Mouse (Mus musculus): ENCODE measurements around the gene Snx21.

Snx21 gene

GRCm38 (mm10) chr2:164785481-164786387 lies at the start of gene Snx21:
Gene Snx21 (plus strand): TSS chr2:164785823.
- DNase-seq (ENCODE audit: low spot score), result peak; percentile 94

GRCm38 (mm10) chr2:164737377-164738090 lies 48.1 kb upstream of the Snx21 start:
- no peak for DNase-seq (ENCODE audit: low spot score)

DNA sequence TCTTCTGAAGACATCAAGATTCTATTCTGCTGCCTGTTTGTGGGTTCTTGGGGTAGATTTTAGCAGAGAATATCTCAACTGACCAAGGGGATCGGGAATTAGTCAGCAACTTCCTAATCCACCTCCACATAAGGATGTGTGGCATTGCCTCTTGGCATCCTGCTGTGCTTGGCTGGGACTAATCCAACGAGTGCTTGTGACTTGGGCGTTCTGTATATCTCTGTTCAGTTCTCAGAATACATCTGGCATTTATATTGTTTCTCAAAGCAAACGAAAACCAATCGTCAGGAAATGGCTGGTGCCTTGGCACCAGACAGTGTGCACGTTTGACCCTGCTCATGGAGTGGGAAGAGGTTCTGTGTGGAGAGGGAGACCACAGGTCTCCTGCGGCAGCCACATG lies 45.7 kb upstream of the Snx21 start:
- DNase-seq (ENCODE audit: low spot score), result no peak

DNA sequence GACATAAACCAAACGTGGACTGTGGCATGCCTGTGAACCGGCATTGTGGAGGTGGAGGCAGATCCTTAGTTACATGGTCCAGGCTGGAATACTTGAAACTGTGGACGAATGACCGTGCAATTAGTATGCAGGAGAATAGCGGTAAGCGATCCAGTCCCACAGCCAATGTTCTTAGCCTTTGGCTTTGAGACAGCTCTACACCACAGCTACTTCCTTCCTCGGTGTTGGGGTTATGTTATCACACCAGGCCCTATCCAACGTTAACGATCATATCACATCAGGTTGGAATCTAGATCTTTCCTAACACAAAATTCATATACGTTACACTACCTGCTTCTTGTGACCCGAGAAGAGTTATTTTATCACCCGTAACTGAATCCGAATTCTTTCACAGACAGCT lies 40.6 kb upstream of the Snx21 start:
- DNase-seq (ENCODE audit: low spot score), result no peak

- DNase-seq (ENCODE audit: low spot score), result peak; percentile 93
These were observed 39.7 kb upstream of the Snx21 start, which contains the start of the genes Wfdc3 and Dnttip1 for GRCm38 (mm10) chr2:164745843-164746479. Gene Wfdc3 (minus strand): TSS chr2:164745931. Gene Dnttip1 (plus strand): TSS chr2:164745983.

DNA sequence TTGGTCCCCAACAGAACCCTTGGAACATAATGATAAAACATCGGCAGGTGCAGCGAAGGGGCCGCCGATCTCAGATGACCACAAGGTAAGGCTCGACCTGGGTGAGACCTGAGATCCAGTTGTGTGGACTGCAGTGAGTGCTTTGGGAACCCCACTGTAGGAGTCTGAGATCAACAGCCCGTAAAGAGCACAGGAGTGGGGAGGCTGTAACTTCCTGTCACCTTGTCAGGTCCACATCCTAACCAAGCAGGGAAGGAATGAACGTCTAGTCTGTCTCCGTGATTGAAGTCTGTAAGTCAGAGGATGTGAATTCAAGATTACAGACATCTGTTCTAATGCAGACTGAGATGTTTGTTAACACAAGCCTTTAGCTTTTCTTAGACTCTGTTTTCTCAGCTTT lies 38.9 kb upstream of the Snx21 start:
- no peak for DNase-seq (ENCODE audit: low spot score)

DNA sequence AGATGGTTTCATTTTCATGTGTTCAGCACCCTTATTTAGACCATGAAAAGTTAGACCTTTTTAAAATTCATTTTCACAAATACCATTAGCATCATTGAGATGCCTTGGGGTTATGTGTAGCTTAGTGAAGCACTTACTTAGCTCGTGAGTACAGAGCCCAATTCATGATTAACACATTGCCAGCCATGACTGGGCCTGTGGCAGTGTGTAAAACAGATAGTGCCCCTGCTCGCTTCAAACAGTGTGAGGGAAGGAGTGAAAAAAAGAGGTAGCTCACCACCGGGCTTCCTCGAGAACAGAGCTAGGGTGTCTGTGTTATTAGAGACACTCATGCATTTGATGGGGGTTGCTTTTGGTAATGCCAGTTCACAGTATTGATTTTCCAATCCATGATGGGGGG lies 37.4 kb upstream of the Snx21 start:
- no peak for DNase-seq (ENCODE audit: low spot score)

GRCm38 (mm10) chr2:164748991-164749390 lies 36.6 kb upstream of the Snx21 start:
- peak; percentile 20 for DNase-seq (ENCODE audit: low spot score)

GRCm38 (mm10) chr2:164752454-164752853 lies 33.2 kb upstream of the Snx21 start:
- no peak for DNase-seq (ENCODE audit: low spot score)

GRCm38 (mm10) chr2:164754105-164754504 lies 31.5 kb upstream of the Snx21 start:
- DNase-seq (ENCODE audit: low spot score), result no peak

GRCm38 (mm10) chr2:164754800-164755199 lies 30.8 kb upstream of the Snx21 start:
- DNase-seq (ENCODE audit: low spot score), result no peak

DNA sequence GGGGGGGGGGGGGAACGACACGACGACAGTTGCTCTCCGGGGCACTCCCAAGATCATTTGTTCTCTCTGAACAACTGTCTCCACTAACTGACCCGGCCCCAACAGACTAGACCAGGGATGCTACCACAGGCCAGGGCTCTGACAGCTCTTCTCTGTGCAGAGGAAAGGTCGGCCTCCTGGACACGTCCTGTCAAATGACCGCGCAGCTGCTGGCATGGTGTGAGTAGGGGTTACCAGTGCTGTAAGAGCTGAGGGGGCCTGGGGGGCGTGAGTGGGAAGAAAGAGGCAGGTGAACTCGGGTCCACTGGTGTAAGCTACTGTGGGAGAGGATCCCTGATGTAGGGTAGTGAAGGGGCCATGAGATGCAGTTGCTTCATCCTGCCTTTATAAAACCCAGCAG lies 27.8 kb upstream of the Snx21 start:
- no peak for DNase-seq (ENCODE audit: low spot score)

- DNase-seq (ENCODE audit: low spot score), result no peak
These were observed 26.9 kb upstream of the Snx21 start for GRCm38 (mm10) chr2:164758692-164759091.

- DNase-seq (ENCODE audit: low spot score), result no peak
These were observed 25.4 kb upstream of the Snx21 start for GRCm38 (mm10) chr2:164760059-164760833.

DNA sequence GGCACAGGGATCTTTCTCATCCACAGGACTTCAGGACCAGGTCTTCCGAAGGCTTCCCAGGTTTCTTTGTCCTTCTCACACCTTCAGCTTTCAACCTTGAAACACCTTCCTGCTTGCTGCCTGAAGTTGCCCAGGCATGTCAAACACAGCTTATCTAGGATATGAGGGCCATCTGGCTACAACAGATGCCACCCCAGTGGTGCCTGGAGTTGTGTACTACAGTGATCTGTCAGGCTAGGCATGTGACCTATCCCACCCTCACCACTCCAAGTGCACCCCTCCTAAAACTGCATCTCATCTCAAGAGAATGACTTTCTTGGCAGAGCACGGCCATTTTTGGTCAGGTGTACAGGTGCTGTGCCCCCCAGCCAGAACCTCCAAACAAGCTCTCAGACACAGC lies 24.1 kb upstream of the Snx21 start:
- peak; percentile 35 for DNase-seq (ENCODE audit: low spot score)

GRCm38 (mm10) chr2:164761971-164762370 lies 23.7 kb upstream of the Snx21 start:
- no peak for DNase-seq (ENCODE audit: low spot score)

- DNase-seq (ENCODE audit: low spot score), result no peak
These were observed 23.0 kb upstream of the Snx21 start for GRCm38 (mm10) chr2:164762593-164762992.

DNA sequence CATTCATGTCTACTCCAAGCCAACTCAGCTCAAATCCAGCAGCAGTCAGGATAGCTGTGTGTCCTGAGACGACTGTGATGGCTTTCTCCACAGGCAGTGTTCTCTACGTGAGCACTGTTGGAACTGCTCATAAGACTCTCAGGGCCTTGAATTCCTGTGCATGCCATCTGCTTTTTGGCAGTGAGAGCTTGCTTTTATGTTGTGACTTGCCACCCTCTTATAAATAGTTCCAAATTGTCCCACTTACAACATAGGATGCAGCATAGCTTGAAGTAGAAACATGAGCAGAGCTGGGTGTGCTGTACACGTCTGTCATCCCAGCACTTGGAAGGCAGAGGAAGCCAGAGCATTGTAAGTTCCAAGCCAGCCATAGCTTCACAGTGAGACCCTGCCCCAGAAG lies 19.8 kb upstream of the Snx21 start:
- DNase-seq (ENCODE audit: low spot score), result no peak

DNA sequence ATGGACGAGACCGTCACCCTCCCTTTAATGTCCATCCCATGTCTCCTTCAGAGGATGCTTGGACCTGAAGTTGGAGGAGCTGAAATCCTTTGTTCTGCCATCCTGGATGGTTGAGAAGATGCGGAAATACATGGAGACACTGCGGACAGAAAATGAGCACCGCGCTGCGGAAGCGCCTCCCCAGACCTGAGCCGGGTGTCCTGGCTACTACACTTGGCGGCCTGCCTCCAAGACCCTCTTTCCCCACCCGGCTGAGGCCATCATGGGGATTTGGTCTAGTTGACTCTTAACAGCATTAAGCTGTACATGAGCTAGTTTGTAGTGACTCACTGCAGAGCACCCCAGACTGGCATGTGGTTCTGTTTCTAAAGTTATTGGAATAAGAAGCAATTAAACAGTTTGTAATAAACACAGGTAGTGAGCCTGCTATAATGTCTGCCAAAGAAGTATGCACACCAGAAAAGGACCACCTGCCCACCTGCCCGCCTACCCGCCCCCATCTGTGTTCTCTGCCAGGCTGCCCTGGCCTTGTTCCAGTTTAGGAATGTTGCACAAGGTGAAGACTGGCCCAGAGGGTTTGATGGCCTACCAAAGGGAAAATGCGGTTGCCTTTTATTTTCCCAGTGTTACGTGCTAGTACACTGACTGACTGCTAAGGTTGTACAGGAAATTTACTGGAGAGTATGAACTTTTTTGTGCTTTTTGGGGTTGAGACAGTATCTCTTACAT lies 17.6 kb upstream of the Snx21 start:
- DNase-seq (ENCODE audit: low spot score), result no peak

GRCm38 (mm10) chr2:164769258-164770037 lies 16.2 kb upstream of the Snx21 start, which contains the start of gene Ube2c:
Gene Ube2c (plus strand): TSS chr2:164769898.
- DNase-seq (ENCODE audit: low spot score), result peak; percentile 100

Data from MN1 (cell line).